Mouse (Mus musculus): ENCODE results near the gene Usp35.

Gene Usp35

GRCm38 (mm10) chr7:97346111-97346821 lies 14.4 kb upstream of the Usp35 start:
- DNase-seq (ENCODE audit: low spot score) = no peak

- DNase-seq (ENCODE audit: low spot score) = no peak
Observed at GRCm38 (mm10) chr7:97345229-97345871, 13.5 kb upstream of the Usp35 start.

GRCm38 (mm10) chr7:97344655-97345054 lies 12.8 kb upstream of the Usp35 start:
- DNase-seq (ENCODE audit: low spot score) = no peak

GRCm38 (mm10) chr7:97342961-97343360 lies 11.1 kb upstream of the Usp35 start:
- no peak for DNase-seq (ENCODE audit: low spot score)

- DNase-seq (ENCODE audit: low spot score) = no peak
Observed at GRCm38 (mm10) chr7:97340907-97341849, 9.4 kb upstream of the Usp35 start.

GRCm38 (mm10) chr7:97339623-97340022 lies 7.8 kb upstream of the Usp35 start:
- no peak for DNase-seq (ENCODE audit: low spot score)

GRCm38 (mm10) chr7:97338593-97338992 lies 6.8 kb upstream of the Usp35 start:
- no peak for DNase-seq (ENCODE audit: low spot score)

- DNase-seq (ENCODE audit: low spot score) = no peak
Observed at GRCm38 (mm10) chr7:97336678-97337077, 4.9 kb upstream of the Usp35 start.

GRCm38 (mm10) chr7:97334406-97334805 lies 2.6 kb upstream of the Usp35 start:
- DNase-seq (ENCODE audit: low spot score) = no peak

- no peak for DNase-seq (ENCODE audit: low spot score)
Observed at GRCm38 (mm10) chr7:97333113-97333898, 1.5 kb upstream of the Usp35 start.

GRCm38 (mm10) chr7:97332667-97333041 lies 834 bp upstream of the Usp35 start:
- no peak for DNase-seq (ENCODE audit: low spot score)

- no peak for DNase-seq (ENCODE audit: low spot score)
Observed at GRCm38 (mm10) chr7:97330931-97331645, 732 bp downstream of the Usp35 start.

- DNase-seq (ENCODE audit: low spot score) = no peak
Observed at GRCm38 (mm10) chr7:97329676-97330075, 2.1 kb downstream of the Usp35 start.

GRCm38 (mm10) chr7:97328891-97329588 lies 2.8 kb downstream of the Usp35 start:
- no peak for DNase-seq (ENCODE audit: low spot score)

- no peak for DNase-seq (ENCODE audit: low spot score)
Observed at GRCm38 (mm10) chr7:97327376-97327775, 4.4 kb downstream of the Usp35 start.

GRCm38 (mm10) chr7:97325156-97325985 lies 6.4 kb downstream of the Usp35 start:
- no peak for DNase-seq (ENCODE audit: low spot score)

- DNase-seq (ENCODE audit: low spot score) = no peak
Observed at GRCm38 (mm10) chr7:97324342-97324741, 7.5 kb downstream of the Usp35 start.

GRCm38 (mm10) chr7:97317706-97318105 lies 14.1 kb downstream of the Usp35 start:
- DNase-seq (ENCODE audit: low spot score) = no peak

GRCm38 (mm10) chr7:97315656-97316055 lies 16.2 kb downstream of the Usp35 start:
- DNase-seq (ENCODE audit: low spot score) = no peak

GRCm38 (mm10) chr7:97314646-97315045 lies 17.2 kb downstream of the Usp35 start:
- DNase-seq (ENCODE audit: low spot score) = no peak
